Mouse (Mus musculus): ENCODE results near the gene Madcam1.

DNA sequence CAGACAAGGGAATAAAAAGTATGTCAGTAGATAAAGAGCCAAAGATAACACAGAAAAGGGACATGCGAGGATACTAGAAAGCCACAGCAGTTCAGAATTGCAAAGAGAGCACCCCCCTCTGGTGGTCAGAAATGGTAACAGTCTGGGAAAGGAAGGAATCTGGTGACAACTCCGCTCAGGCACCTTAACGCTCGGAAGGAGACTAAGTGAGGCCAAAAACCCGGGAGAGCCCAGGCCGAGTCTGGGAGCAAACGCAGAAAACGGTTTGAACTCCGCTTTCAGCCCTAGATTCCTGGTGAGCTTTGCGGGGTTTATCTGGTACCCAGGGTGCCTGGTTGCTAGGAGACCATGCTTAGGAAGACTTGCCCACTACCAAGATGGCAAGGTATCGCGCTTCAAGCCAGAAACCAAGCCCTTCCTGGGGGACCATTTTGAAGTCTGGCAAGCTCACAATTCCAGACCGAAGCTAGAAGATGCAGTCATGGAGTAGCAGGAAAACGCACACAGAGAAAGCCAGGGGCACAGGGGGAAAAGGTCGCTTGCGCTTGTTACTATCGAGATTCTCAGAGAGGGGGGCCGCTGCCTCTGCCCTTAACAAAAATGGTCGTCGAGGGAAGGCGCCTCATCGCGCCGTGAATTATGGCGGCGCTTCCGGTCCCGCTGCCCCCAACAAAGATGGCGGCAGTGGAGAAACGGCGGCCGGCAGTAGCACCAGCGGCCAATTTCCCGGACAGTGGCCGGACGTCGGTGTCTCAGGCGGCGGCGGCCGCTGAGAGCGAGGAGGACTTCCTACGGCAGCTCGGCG is 4.6 kb downstream of the Madcam1 start, which contains the start of gene Tpgs1:
- no peak; the same call in 1 of the 2 replicates for TF ChIP-seq POLR2A (IDR thresholded peaks at IDR 0.05; ENCODE audit: borderline replicate concordance, extremely low read depth, insufficient read depth, insufficient read length, poor library complexity, severe bottlenecking)
- peak; percentile 82 for TF ChIP-seq CTCF (IDR thresholded peaks at IDR 0.05; ENCODE audit: borderline replicate concordance, extremely low read depth, insufficient read depth, insufficient read length)

Data from brain, embryonic 14.5 days (tissue).